Mouse (Mus musculus): ENCODE results near the gene Cd68.
"Not testable (repeated sequence)": the region's sequence is repeated elsewhere in the genome, so short reads cannot be mapped to it uniquely, and the experiment has no call there.

The Cd68 gene

GRCm38 (mm10) chr11:69665961-69666664 is at the start of gene Cd68:
Gene Cd68 (minus strand): TSS chr11:69666153.
- DNase-seq (ENCODE audit: low spot score in 2 of 2), result no peak

GRCm38 (mm10) chr11:69715482-69715881 is 49.5 kb upstream of the Cd68 start:
- no peak for DNase-seq (ENCODE audit: low spot score in 2 of 2)

- DNase-seq (ENCODE audit: low spot score in 2 of 2), result no peak
These were observed 48.8 kb upstream of the Cd68 start for GRCm38 (mm10) chr11:69714636-69715329.

- no peak for DNase-seq (ENCODE audit: low spot score in 2 of 2)
These were observed 47.2 kb upstream of the Cd68 start for GRCm38 (mm10) chr11:69712954-69713672.

- DNase-seq (ENCODE audit: low spot score in 2 of 2), result no peak
These were observed 45.1 kb upstream of the Cd68 start for GRCm38 (mm10) chr11:69711082-69711481.

GRCm38 (mm10) chr11:69710470-69710869 is 44.5 kb upstream of the Cd68 start:
- DNase-seq (ENCODE audit: low spot score in 2 of 2), result no peak

- no peak for DNase-seq (ENCODE audit: low spot score in 2 of 2)
These were observed 43.8 kb upstream of the Cd68 start for GRCm38 (mm10) chr11:69709554-69710446.

- no peak for DNase-seq (ENCODE audit: low spot score in 2 of 2)
These were observed 42.8 kb upstream of the Cd68 start for GRCm38 (mm10) chr11:69708614-69709265.

- DNase-seq (ENCODE audit: low spot score in 2 of 2), result no peak
These were observed 42.0 kb upstream of the Cd68 start for GRCm38 (mm10) chr11:69707873-69708381.

GRCm38 (mm10) chr11:69707480-69707847 is 41.5 kb upstream of the Cd68 start:
- no peak for DNase-seq (ENCODE audit: low spot score in 2 of 2)

GRCm38 (mm10) chr11:69706775-69707479 is 41.0 kb upstream of the Cd68 start:
- DNase-seq (ENCODE audit: low spot score in 2 of 2), result no peak

- no peak for DNase-seq (ENCODE audit: low spot score in 2 of 2)
These were observed 38.7 kb upstream of the Cd68 start for GRCm38 (mm10) chr11:69704613-69705010.

- DNase-seq (ENCODE audit: low spot score in 2 of 2), result no peak
These were observed 38.1 kb upstream of the Cd68 start for GRCm38 (mm10) chr11:69703814-69704612.

GRCm38 (mm10) chr11:69703381-69703780 is 37.4 kb upstream of the Cd68 start:
- DNase-seq (ENCODE audit: low spot score in 2 of 2), result not testable (repeated sequence)

GRCm38 (mm10) chr11:69702886-69703285 is 36.9 kb upstream of the Cd68 start:
- DNase-seq (ENCODE audit: low spot score in 2 of 2), result not testable (repeated sequence)

- DNase-seq (ENCODE audit: low spot score in 2 of 2), result no peak
These were observed 33.6 kb upstream of the Cd68 start for GRCm38 (mm10) chr11:69699595-69699994.

GRCm38 (mm10) chr11:69698574-69698973 is 32.6 kb upstream of the Cd68 start:
- no peak for DNase-seq (ENCODE audit: low spot score in 2 of 2)

GRCm38 (mm10) chr11:69697396-69697795 is 31.4 kb upstream of the Cd68 start:
- DNase-seq (ENCODE audit: low spot score in 2 of 2), result no peak

All from urinary bladder, adult 18-20 months (tissue).